Mouse (Mus musculus): ENCODE results near the gene Klra2. TPM values are rescaled to one million over a fixed set of nuclear protein-coding genes. Genes with fewer than 3 reads are reported as not detected.

Klra2 gene
- total and polyA plus RNA-seq, 3 experiments: not detected

GRCm38 (mm10) chr6:131262009-131262408, 14.8 kb upstream of the Klra2 start (continued):
- TF ChIP-seq E2F4 (IDR thresholded peaks at IDR 0.05; ENCODE audit: insufficient replicate concordance, low read depth, low read length) (no peak), ZC3H11A (IDR thresholded peaks at IDR 0.05; ENCODE audit: low read depth, low read length) (no peak), MAX (IDR thresholded peaks at IDR 0.05; ENCODE audit: low read length) (no peak)

DNA sequence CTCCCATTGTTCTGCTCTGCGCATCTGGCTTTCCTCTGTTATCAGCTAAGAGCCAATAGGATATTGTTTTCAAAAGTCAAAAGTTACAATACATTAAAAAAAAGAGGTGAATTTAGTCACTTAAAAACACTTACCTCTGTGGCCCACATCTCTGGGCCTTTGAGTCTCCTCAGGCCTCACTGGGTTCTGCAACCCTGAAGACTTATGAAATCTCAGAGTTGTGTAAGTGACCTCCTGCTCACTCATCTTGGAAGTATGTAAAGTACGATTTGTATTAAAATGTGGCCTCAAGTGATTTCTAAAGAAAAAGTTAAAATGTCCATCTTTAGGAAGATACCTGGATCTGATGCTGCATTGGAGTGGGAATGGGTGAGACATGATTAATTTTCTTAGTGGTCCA, 2.1 kb downstream of the Klra2 start:
- in situ Hi-C loops (cut with MboI; ENCODE audit: low pct_ligation_motif_present, low pct_unique_long_range_greater_than_20kb, low sequenced_read_pairs): no loop called here
- no peak overlapping the region for H3K9ac ChIP-seq (ENCODE audit: insufficient read depth, low read depth)
- no peaks in the 10 kb centered on the region for H3K79me2 ChIP-seq (replicated peaks; ENCODE audit: control insufficient read depth, extremely low read depth, insufficient read depth, poor library complexity, severe bottlenecking)
- no peak for DNase-seq (ENCODE audit: extremely low read depth)
- H3K27ac ChIP-seq (ENCODE audit: insufficient read depth, low read depth): no peak overlapping the region
- no peaks in the 10 kb centered on the region for H3K4me1 ChIP-seq (ENCODE audit: control insufficient read depth in 1 of 2, insufficient read depth in 2 of 2)
- dilution Hi-C loops (cut with MboI; ENCODE audit: extremely low pct_ligation_motif_present, extremely low pct_unique_long_range_greater_than_20kb, low sequenced_read_pairs): no loop called here
- no peak overlapping the region for H3K4me2 ChIP-seq (ENCODE audit: insufficient read depth, low read depth, poor library complexity, severe bottlenecking)
- H3K4me3 ChIP-seq (replicated peaks in 1 of 3; ENCODE audit: low read depth in 2 of 3, low read length in 2 of 3, poor library complexity in 1 of 3): no peak overlapping the region
- H3K36me3 ChIP-seq (replicated peaks in 1 of 2; ENCODE audit: control insufficient read depth in 1 of 2, insufficient read depth in 1 of 2, low read length in 1 of 2): no peaks in the 10 kb centered on the region
- H3K9me3 ChIP-seq (replicated peaks; ENCODE audit: low read length): no peaks in the 10 kb centered on the region
- H3K27me3 ChIP-seq (replicated peaks): peaks cover 19% of the 10 kb centered on the region
- TF ChIP-seq MXI1 (IDR thresholded peaks at IDR 0.05; ENCODE audit: low read depth, low read length): no peak
- TF ChIP-seq BHLHE40 (IDR thresholded peaks at IDR 0.05; ENCODE audit: low read depth, low read length): no peak
- TF ChIP-seq GABPA (IDR thresholded peaks at IDR 0.05; ENCODE audit: insufficient replicate concordance, low read depth, low read length): no peak
- no peak for TF ChIP-seq POLR2AphosphoS2 (IDR thresholded peaks at IDR 0.05; ENCODE audit: low read depth, low read length)
- TF ChIP-seq IRF4 (IDR thresholded peaks at IDR 0.05; ENCODE audit: low read depth, low read length): no peak
- no peak for TF ChIP-seq TBP (conservative IDR thresholded peaks at IDR 0.05; ENCODE audit: low read depth, low read length)
- no peak for TF ChIP-seq HCFC1 (IDR thresholded peaks at IDR 0.05; ENCODE audit: low read depth, low read length)
- no peak for TF ChIP-seq MAZ (IDR thresholded peaks at IDR 0.05; ENCODE audit: low read depth, low read length)
- TF ChIP-seq JUND (conservative IDR thresholded peaks at IDR 0.05; ENCODE audit: low read depth, low read length): no peak
- no peak for TF ChIP-seq MEF2A (IDR thresholded peaks at IDR 0.05; ENCODE audit: borderline replicate concordance, low read depth, low read length)

Other genes with a start within 250 kb of the Klra2 start
- gene Magohb, start 45.9 kb upstream of the Klra2 start, total RNA-seq (2012; rRNA removed): 19.6 and 26.0 TPM in 2 replicates
- 78.5 and 79.2 TPM in 2 replicates for gene Magohb, start 45.9 kb upstream of the Klra2 start, total RNA-seq (2014; rRNA removed)
- 32.2 and 32.8 TPM in 2 replicates for gene Magohb, start 45.9 kb upstream of the Klra2 start, polyA plus RNA-seq (2012; ENCODE audit: insufficient read length, low read depth)
- not detected in 2 replicates for gene Styk1, start 106.2 kb upstream of the Klra2 start, total RNA-seq (2012; rRNA removed)
- not detected in 2 replicates for gene Styk1, start 106.2 kb upstream of the Klra2 start, total RNA-seq (2014; rRNA removed)
- not detected in 2 replicates for gene Styk1, start 106.2 kb upstream of the Klra2 start, polyA plus RNA-seq (2012; ENCODE audit: insufficient read length, low read depth)
- gene Ybx3, start 141.1 kb upstream of the Klra2 start, total RNA-seq (2012; rRNA removed): 410 and 435 TPM in 2 replicates
- 391 and 415 TPM in 2 replicates for gene Ybx3, start 141.1 kb upstream of the Klra2 start, total RNA-seq (2014; rRNA removed)
- 528 and 620 TPM in 2 replicates for gene Ybx3, start 141.1 kb upstream of the Klra2 start, polyA plus RNA-seq (2012; ENCODE audit: insufficient read length, low read depth)
- not detected in 2 replicates for gene 5430401F13Rik, start 239.0 kb upstream of the Klra2 start, total RNA-seq (2012; rRNA removed)
- gene 5430401F13Rik, start 239.0 kb upstream of the Klra2 start, total RNA-seq (2014; rRNA removed): not detected in 2 replicates
- gene 5430401F13Rik, start 239.0 kb upstream of the Klra2 start, polyA plus RNA-seq (2012; ENCODE audit: insufficient read length, low read depth): not detected in 2 replicates
- gene Gm6619, start 239.0 kb upstream of the Klra2 start, total RNA-seq (2012; rRNA removed): not detected in 2 replicates
- not detected in 2 replicates for gene Gm6619, start 239.0 kb upstream of the Klra2 start, total RNA-seq (2014; rRNA removed)
- not detected in 2 replicates for gene Gm6619, start 239.0 kb upstream of the Klra2 start, polyA plus RNA-seq (2012; ENCODE audit: insufficient read length, low read depth)

Data from CH12.LX (cell line).